Mouse (Mus musculus) heart, postnatal 0 days (tissue): ENCODE measurements around the gene 1700056E22Rik.

Experiments used
- CTCF ChIP-seq: IDR thresholded peaks from 2 replicates; pipeline ENCODE4 v1.5.1; 2016; ENCODE audit warnings: antibody characterized with exemption, control low read depth, low read depth
- EP300 ChIP-seq: IDR thresholded peaks from 2 replicates; pipeline ENCODE4 v1.6.1; 2016; ENCODE audit warnings: antibody characterized with exemption, low read depth

GRCm38 (mm10) chr1:184053141-184053540 lies 19.0 kb upstream of the 1700056E22Rik start:
- TF ChIP-seq CTCF: no peak
- TF ChIP-seq EP300: no peak
